Mouse (Mus musculus): ENCODE measurements around the gene Sp4. TPM values are rescaled to one million over a fixed set of nuclear protein-coding genes. Genes with fewer than 3 reads are reported as not detected.

Gene Sp4
- polyA plus RNA-seq, 1 experiment from 2014 or later = 36.2 TPM

GRCm38 (mm10) chr12:118313805-118314476 is 12.7 kb upstream of the Sp4 start:
- DNase-seq (no peak), ATAC-seq (ENCODE audit: low FRiP score, low TSS enrichment) (no peak)
- Histone ChIP-seq H3K4me2 (ENCODE audit: low read length) (no peak overlapping the region), H3K4me1 (ENCODE audit: control insufficient read depth, insufficient read depth, low read length) (no peaks in the 10 kb centered on the region), H3K9me3 (ENCODE audit: control insufficient read depth, low read length) (no peaks in the 10 kb centered on the region), H3K4me3 (replicated peaks; ENCODE audit: low read depth, low read length) (no peak overlapping the region), H3K9ac (replicated peaks; ENCODE audit: low read length) (no peak overlapping the region), H3K27ac (replicated peaks; ENCODE audit: low read depth, low read length) (no peak overlapping the region), H3K36me3 (ENCODE audit: control insufficient read depth, insufficient read depth, low read length) (no peaks in the 10 kb centered on the region), H3K27me3 (ENCODE audit: control insufficient read depth, insufficient read depth, low read length) (no peaks in the 10 kb centered on the region)
- 90% methylated on average over 3 of the region's 3 CpGs for WGBS

- WGBS = 91% methylated on average over 3 of the region's 3 CpGs
- no peaks in the 10 kb centered on the region for H3K27me3 ChIP-seq (ENCODE audit: control insufficient read depth, insufficient read depth, low read length)
- no peak overlapping the region for H3K4me3 ChIP-seq (replicated peaks; ENCODE audit: low read depth, low read length)
- DNase-seq (no peak), ATAC-seq (ENCODE audit: low FRiP score, low TSS enrichment) (no peak)
- no peaks in the 10 kb centered on the region for H3K9me3 ChIP-seq (ENCODE audit: control insufficient read depth, low read length)
- peaks cover 15% of the 10 kb centered on the region for H3K4me1 ChIP-seq (ENCODE audit: control insufficient read depth, insufficient read depth, low read length)
- H3K27ac ChIP-seq (replicated peaks; ENCODE audit: low read depth, low read length) = no peak overlapping the region
- no peak overlapping the region for H3K4me2 ChIP-seq (ENCODE audit: low read length)
- no peak overlapping the region for H3K9ac ChIP-seq (replicated peaks; ENCODE audit: low read length)
- peaks cover 11% of the 10 kb centered on the region; the same call in 1 of the 2 replicates for H3K36me3 ChIP-seq (ENCODE audit: control insufficient read depth, insufficient read depth, low read length)
Observed at GRCm38 (mm10) chr12:118303586-118303985, 2.3 kb upstream of the Sp4 start.

GRCm38 (mm10) chr12:118303066-118303465 is 1.8 kb upstream of the Sp4 start:
- H3K36me3 ChIP-seq (ENCODE audit: control insufficient read depth, insufficient read depth, low read length) = peaks cover 12% of the 10 kb centered on the region; the same call in 1 of the 2 replicates
- H3K27ac ChIP-seq (replicated peaks; ENCODE audit: low read depth, low read length) = no peak overlapping the region
- peak overlapping the region; percentile 70; the same call in 1 of the 2 replicates for H3K4me2 ChIP-seq (ENCODE audit: low read length)
- no peaks in the 10 kb centered on the region for H3K9me3 ChIP-seq (ENCODE audit: control insufficient read depth, low read length)
- no peaks in the 10 kb centered on the region for H3K27me3 ChIP-seq (ENCODE audit: control insufficient read depth, insufficient read depth, low read length)
- WGBS = 88% methylated on average over 5 of the region's 5 CpGs
- no peak overlapping the region; the same call in 1 of the 2 replicates for H3K4me3 ChIP-seq (replicated peaks; ENCODE audit: low read depth, low read length)
- DNase-seq (no peak), ATAC-seq (ENCODE audit: low FRiP score, low TSS enrichment) (no peak)
- H3K9ac ChIP-seq (replicated peaks; ENCODE audit: low read length) = no peak overlapping the region; the same call in 1 of the 2 replicates
- peaks cover 20% of the 10 kb centered on the region for H3K4me1 ChIP-seq (ENCODE audit: control insufficient read depth, insufficient read depth, low read length)

- Histone ChIP-seq H3K4me2 (ENCODE audit: low read length) (peak overlapping the region; percentile 70), H3K4me1 (ENCODE audit: control insufficient read depth, insufficient read depth, low read length) (peaks cover 24% of the 10 kb centered on the region), H3K9me3 (ENCODE audit: control insufficient read depth, low read length) (no peaks in the 10 kb centered on the region), H3K36me3 (ENCODE audit: control insufficient read depth, insufficient read depth, low read length) (peaks cover 12% of the 10 kb centered on the region; the same call in 1 of the 2 replicates), H3K27me3 (ENCODE audit: control insufficient read depth, insufficient read depth, low read length) (no peaks in the 10 kb centered on the region), H3K4me3 (replicated peaks; ENCODE audit: low read depth, low read length) (peak overlapping the region; percentile 90), H3K27ac (replicated peaks; ENCODE audit: low read depth, low read length) (peak overlapping the region; percentile 98), H3K9ac (replicated peaks; ENCODE audit: low read length) (peak overlapping the region; percentile 72)
- peak; percentile 92 for ATAC-seq (ENCODE audit: low FRiP score, low TSS enrichment)
- WGBS = under 1% methylated on average over 74 of the region's 74 CpGs
- DNase-seq = peak; percentile 99
Observed at GRCm38 (mm10) chr12:118301866-118302835, 911 bp upstream of the Sp4 start.

- peak overlapping the region; percentile 98 for H3K27ac ChIP-seq (replicated peaks; ENCODE audit: low read depth, low read length)
- no peaks in the 10 kb centered on the region for H3K27me3 ChIP-seq (ENCODE audit: control insufficient read depth, insufficient read depth, low read length)
- peak overlapping the region; percentile 64 for H3K4me2 ChIP-seq (ENCODE audit: low read length)
- peak overlapping the region; percentile 72 for H3K9ac ChIP-seq (replicated peaks; ENCODE audit: low read length)
- no peak for ATAC-seq (ENCODE audit: low FRiP score, low TSS enrichment)
- H3K9me3 ChIP-seq (ENCODE audit: control insufficient read depth, low read length) = no peaks in the 10 kb centered on the region
- H3K4me1 ChIP-seq (ENCODE audit: control insufficient read depth, insufficient read depth, low read length) = peaks cover 38% of the 10 kb centered on the region
- DNase-seq = no peak
- peak overlapping the region; percentile 90 for H3K4me3 ChIP-seq (replicated peaks; ENCODE audit: low read depth, low read length)
- peaks cover 12% of the 10 kb centered on the region; the same call in 1 of the 2 replicates for H3K36me3 ChIP-seq (ENCODE audit: control insufficient read depth, insufficient read depth, low read length)
- under 1% methylated on average over 13 of the region's 13 CpGs for WGBS
Observed at GRCm38 (mm10) chr12:118300754-118301071, 527 bp downstream of the Sp4 start.

- H3K27ac ChIP-seq (replicated peaks; ENCODE audit: low read depth, low read length) = no peak overlapping the region
- no peaks in the 10 kb centered on the region for H3K9me3 ChIP-seq (ENCODE audit: control insufficient read depth, low read length)
- no peaks in the 10 kb centered on the region for H3K27me3 ChIP-seq (ENCODE audit: control insufficient read depth, insufficient read depth, low read length)
- peak overlapping the region; percentile 64 for H3K4me2 ChIP-seq (ENCODE audit: low read length)
- peak overlapping the region; percentile 90 for H3K4me3 ChIP-seq (replicated peaks; ENCODE audit: low read depth, low read length)
- peaks cover 12% of the 10 kb centered on the region; the same call in 1 of the 2 replicates for H3K36me3 ChIP-seq (ENCODE audit: control insufficient read depth, insufficient read depth, low read length)
- H3K4me1 ChIP-seq (ENCODE audit: control insufficient read depth, insufficient read depth, low read length) = peaks cover 38% of the 10 kb centered on the region
- 28% methylated on average over 6 of the region's 6 CpGs for WGBS
- ATAC-seq (ENCODE audit: low FRiP score, low TSS enrichment) = no peak
- peak; percentile 39 for DNase-seq
- no peak overlapping the region for H3K9ac ChIP-seq (replicated peaks; ENCODE audit: low read length)
Observed at GRCm38 (mm10) chr12:118299956-118300355, 1.3 kb downstream of the Sp4 start.

GRCm38 (mm10) chr12:118299172-118299571 is 2.1 kb downstream of the Sp4 start:
- ATAC-seq (ENCODE audit: low FRiP score, low TSS enrichment) = no peak
- H3K4me1 ChIP-seq (ENCODE audit: control insufficient read depth, insufficient read depth, low read length) = peaks cover 38% of the 10 kb centered on the region
- H3K9me3 ChIP-seq (ENCODE audit: control insufficient read depth, low read length) = no peaks in the 10 kb centered on the region
- 0 out of 2 replicates have a peak overlapping the region, but pooled peaks have one; percentile 16 for H3K9ac ChIP-seq (replicated peaks; ENCODE audit: low read length)
- peak overlapping the region; percentile 14; the same call in 1 of the 2 replicates for H3K4me3 ChIP-seq (replicated peaks; ENCODE audit: low read depth, low read length)
- WGBS = 80% methylated on average over 9 of the region's 9 CpGs
- H3K4me2 ChIP-seq (ENCODE audit: low read length) = peak overlapping the region; percentile 64
- no peaks in the 10 kb centered on the region for H3K27me3 ChIP-seq (ENCODE audit: control insufficient read depth, insufficient read depth, low read length)
- DNase-seq = no peak
- H3K36me3 ChIP-seq (ENCODE audit: control insufficient read depth, insufficient read depth, low read length) = peaks cover 12% of the 10 kb centered on the region; the same call in 1 of the 2 replicates
- H3K27ac ChIP-seq (replicated peaks; ENCODE audit: low read depth, low read length) = no peak overlapping the region

- WGBS = 89% methylated on average over 2 of the region's 2 CpGs
- peaks cover 38% of the 10 kb centered on the region for H3K4me1 ChIP-seq (ENCODE audit: control insufficient read depth, insufficient read depth, low read length)
- no peaks in the 10 kb centered on the region for H3K27me3 ChIP-seq (ENCODE audit: control insufficient read depth, insufficient read depth, low read length)
- 0 out of 2 replicates have a peak overlapping the region, but pooled peaks have one; percentile 14 for H3K9ac ChIP-seq (replicated peaks; ENCODE audit: low read length)
- H3K4me3 ChIP-seq (replicated peaks; ENCODE audit: low read depth, low read length) = peak overlapping the region; percentile 14
- H3K27ac ChIP-seq (replicated peaks; ENCODE audit: low read depth, low read length) = no peak overlapping the region
- no peak for ATAC-seq (ENCODE audit: low FRiP score, low TSS enrichment)
- DNase-seq = no peak
- peaks cover 12% of the 10 kb centered on the region; the same call in 1 of the 2 replicates for H3K36me3 ChIP-seq (ENCODE audit: control insufficient read depth, insufficient read depth, low read length)
- peak overlapping the region; percentile 64 for H3K4me2 ChIP-seq (ENCODE audit: low read length)
- no peaks in the 10 kb centered on the region for H3K9me3 ChIP-seq (ENCODE audit: control insufficient read depth, low read length)
Observed at GRCm38 (mm10) chr12:118298516-118298915, 2.7 kb downstream of the Sp4 start.
